Mouse (Mus musculus) lung, postnatal 25 days (tissue): ENCODE measurements around the gene Kif26b.

Source experiments
- DNase-seq: peaks from one replicate; pipeline ENCODE4 v3.0.0; 2022; ENCODE audit warnings: low spot score

Kif26b gene

GRCm38 (mm10) chr1:178847569-178847968, 318.6 kb downstream of the Kif26b start:
- no peak for DNase-seq

- DNase-seq = no peak
These were observed 319.6 kb downstream of the Kif26b start for GRCm38 (mm10) chr1:178848380-178849106.

GRCm38 (mm10) chr1:178850569-178850968, 321.6 kb downstream of the Kif26b start:
- DNase-seq = no peak

GRCm38 (mm10) chr1:178854936-178855335, 326.0 kb downstream of the Kif26b start:
- DNase-seq = no peak

- DNase-seq = no peak
These were observed 327.0 kb downstream of the Kif26b start for GRCm38 (mm10) chr1:178855974-178856373.

GRCm38 (mm10) chr1:178860671-178861391, 331.9 kb downstream of the Kif26b start:
- no peak for DNase-seq

- no peak for DNase-seq
These were observed 332.5 kb downstream of the Kif26b start for GRCm38 (mm10) chr1:178861392-178861762.

GRCm38 (mm10) chr1:178863756-178864155, 334.8 kb downstream of the Kif26b start:
- no peak for DNase-seq

- DNase-seq = no peak
These were observed 335.4 kb downstream of the Kif26b start for GRCm38 (mm10) chr1:178864297-178864696.

GRCm38 (mm10) chr1:178866757-178867156, 337.8 kb downstream of the Kif26b start:
- DNase-seq = no peak

- no peak for DNase-seq
These were observed 342.1 kb downstream of the Kif26b start for GRCm38 (mm10) chr1:178871055-178871454.

GRCm38 (mm10) chr1:178876926-178877325, 348.0 kb downstream of the Kif26b start:
- no peak for DNase-seq

GRCm38 (mm10) chr1:178878676-178879075, 349.8 kb downstream of the Kif26b start:
- no peak for DNase-seq

- DNase-seq = no peak
These were observed 352.0 kb downstream of the Kif26b start for GRCm38 (mm10) chr1:178880905-178881304.

- no peak for DNase-seq
These were observed 357.7 kb downstream of the Kif26b start for GRCm38 (mm10) chr1:178886671-178887070.

- DNase-seq = no peak
These were observed 363.5 kb downstream of the Kif26b start for GRCm38 (mm10) chr1:178892376-178892775.

GRCm38 (mm10) chr1:178893229-178894080, 364.5 kb downstream of the Kif26b start:
- no peak for DNase-seq

- no peak for DNase-seq
These were observed 365.1 kb downstream of the Kif26b start for GRCm38 (mm10) chr1:178894081-178894401.

GRCm38 (mm10) chr1:178895674-178896073, 366.7 kb downstream of the Kif26b start:
- no peak for DNase-seq

- no peak for DNase-seq
These were observed 382.0 kb downstream of the Kif26b start for GRCm38 (mm10) chr1:178910951-178911350.

GRCm38 (mm10) chr1:178912936-178913716, 384.2 kb downstream of the Kif26b start:
- no peak for DNase-seq

- DNase-seq = no peak
These were observed 386.1 kb downstream of the Kif26b start for GRCm38 (mm10) chr1:178915056-178915455.
